Mouse (Mus musculus) kidney, embryonic 16.5 days (tissue): ENCODE data around the gene Asxl2. TPM values are rescaled to one million over a fixed set of nuclear protein-coding genes. Genes with fewer than 3 reads are reported as not detected.
A peak's percentile ranks its signal among the peaks of the same experiment; 100 is the strongest.

Source experiments
- ATAC-seq: fragments of 200-750 bp; cut with Nextera tagmentation; 2 replicates; pipeline ENCODE4 v1.8.0; 2017; ENCODE audit warnings: moderate TSS enrichment; ENCODE audit not compliant: low FRiP score, low TSS enrichment
- H3K27ac ChIP-seq: fragments of 300-500 bp; sonication (generic); 2 replicates; pipeline ENCODE4 v1.5.1; 2014; ENCODE audit warnings: low read length
- H3K27me3 ChIP-seq: fragments of 300-500 bp; sonication (generic); 2 replicates; pipeline ENCODE4 v1.6.1; 2014; ENCODE audit warnings: low read length, control low read depth, mixed read lengths; ENCODE audit not compliant: insufficient read depth
- H3K36me3 ChIP-seq: fragments of 300-500 bp; sonication (generic); 2 replicates; pipeline ENCODE4 v1.6.1; 2014; ENCODE audit warnings: low read length, control low read depth, mixed read lengths; ENCODE audit not compliant: insufficient read depth
- H3K4me1 ChIP-seq: fragments of 300-500 bp; sonication (generic); 2 replicates; pipeline ENCODE4 v1.6.1; 2014; ENCODE audit warnings: low read length, control low read depth, mixed read lengths; ENCODE audit not compliant: insufficient read depth
- H3K4me2 ChIP-seq: fragments of 300-500 bp; sonication (generic); replicated peaks from 2 replicates; pipeline ENCODE4 v1.6.1; 2014; ENCODE audit warnings: low read depth, low read length
- H3K4me3 ChIP-seq: fragments of 300-500 bp; sonication (generic); 2 replicates; pipeline ENCODE4 v1.5.1; 2014; ENCODE audit warnings: mild to moderate bottlenecking, low read length
- H3K9ac ChIP-seq: fragments of 300-500 bp; sonication (generic); replicated peaks from 2 replicates; pipeline ENCODE4 v1.6.1; 2014; ENCODE audit warnings: low read length
- H3K9me3 ChIP-seq: fragments of 300-500 bp; sonication (generic); 2 replicates; pipeline ENCODE4 v1.6.1; 2016; ENCODE audit warnings: low read length, control low read depth
- WGBS: fragments of 180-500 bp; shearing (Covaris S2); extraction: QIAGEN DNeasy Blood & Tissue Kit; methylation state at CpG from one replicate; pipeline ENCODE4 v1.1.7; 2014; 5-methylcytosine and 5-hydroxymethylcytosine counted together
- polyA plus RNA-seq: library from polyadenylated mRNA; unstranded; fragments of >200 nt; fragmentation: Nextera tagmentation; extraction: Ambion mirVana; gene quantifications from 2 replicates; pipeline ENCODE4 v1.2.1, GENCODE M21; 2015

Gene Asxl2
- polyA plus RNA-seq, 1 experiment from 2014 or later = 15.0 TPM

DNA sequence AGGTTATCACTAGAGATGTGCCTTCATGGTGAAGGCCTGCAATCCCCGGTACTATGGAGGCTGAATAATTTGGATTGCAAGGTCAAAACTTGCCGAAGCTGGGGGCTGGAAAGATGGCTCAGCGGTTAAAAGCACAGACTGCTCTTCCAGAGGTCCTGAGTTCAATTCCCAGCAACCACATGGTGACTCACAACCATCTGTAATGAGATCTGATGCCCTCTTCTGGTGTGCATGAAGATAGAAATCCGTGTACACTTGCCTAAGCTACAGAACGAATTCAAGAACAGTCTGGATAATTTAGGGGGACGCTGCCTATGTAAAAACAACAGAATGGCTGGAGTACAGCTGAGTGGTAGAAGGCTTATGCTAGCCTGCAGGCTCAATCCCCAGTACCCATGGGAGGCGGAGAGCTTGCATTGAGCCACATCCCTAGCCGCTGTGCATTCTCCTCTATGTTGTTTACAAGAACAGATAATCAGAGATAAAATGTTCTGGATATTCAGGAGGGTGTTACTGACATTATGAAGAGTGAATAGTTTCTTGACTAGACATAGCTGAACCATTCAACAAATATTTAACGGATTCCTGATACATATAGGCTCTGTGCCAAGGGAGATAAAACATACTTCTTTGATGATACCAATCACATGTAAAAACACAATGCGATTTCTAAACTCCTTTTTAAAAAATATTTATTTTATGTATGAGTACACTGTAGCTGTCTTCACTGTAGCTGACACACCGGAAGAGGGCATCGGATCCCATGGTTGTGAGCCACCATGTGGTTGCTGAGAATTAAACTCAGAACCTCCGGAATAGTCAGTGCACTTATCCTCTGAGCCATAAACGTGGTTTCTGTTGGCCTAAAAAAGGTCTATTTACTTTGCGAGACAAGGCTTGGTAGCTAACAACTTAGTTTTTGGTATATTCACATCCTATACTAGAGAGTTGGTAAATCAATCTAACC is 999 bp upstream of the Asxl2 start:
- H3K9ac ChIP-seq = peak overlapping the region; percentile 65

DNA sequence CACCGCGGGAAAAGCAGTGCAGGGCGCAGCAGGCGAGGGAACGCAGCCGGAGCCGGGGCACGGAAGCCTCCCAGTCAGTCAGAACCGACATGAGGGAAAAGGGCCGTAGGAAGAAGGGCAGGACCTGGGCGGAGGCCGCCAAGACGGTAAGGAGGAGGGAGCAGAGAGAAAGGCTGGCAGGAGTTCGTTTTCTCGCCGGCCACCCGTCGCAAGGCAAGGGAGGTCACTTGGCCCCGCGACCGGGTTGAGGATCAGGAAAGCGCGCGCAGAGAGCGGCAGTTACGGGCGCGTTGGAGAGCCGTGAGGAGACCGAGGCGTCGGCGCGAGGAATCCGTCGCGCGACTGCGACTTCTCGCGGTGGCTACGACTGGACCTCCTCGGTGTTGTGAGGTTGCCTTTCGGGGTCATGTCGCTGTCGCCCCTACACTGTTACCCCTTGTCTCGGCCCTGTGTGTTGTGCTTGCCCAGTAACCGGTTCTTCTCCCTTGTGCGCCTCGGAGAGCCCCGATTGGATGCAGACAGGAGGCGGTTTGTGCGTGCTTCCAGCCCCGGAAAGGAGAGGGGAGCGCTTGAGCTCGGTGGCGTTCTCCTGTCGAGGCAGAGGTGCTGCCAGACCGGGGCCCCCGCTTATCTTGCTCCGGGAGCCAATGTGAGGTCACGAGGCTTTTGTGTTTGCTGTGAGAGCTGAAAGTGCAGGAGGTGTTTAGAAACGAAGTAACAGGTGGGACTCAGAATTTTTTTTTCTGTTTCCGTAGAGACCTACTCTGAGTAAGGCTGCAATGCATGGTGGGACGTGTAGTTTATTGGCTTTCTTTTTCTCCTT is 621 bp downstream of the Asxl2 start:
- H3K27ac ChIP-seq = peak overlapping the region; percentile 98
- peak; percentile 70 for ATAC-seq
- peak overlapping the region; percentile 89 for H3K9ac ChIP-seq
- no peaks in the 10 kb centered on the region for H3K27me3 ChIP-seq
- WGBS = under 1% methylated on average over 65 of the region's 65 CpGs
- H3K36me3 ChIP-seq = peaks cover 3% of the 10 kb centered on the region; the same call in 1 of the 2 replicates
- H3K9me3 ChIP-seq = no peaks in the 10 kb centered on the region
- peak overlapping the region; percentile 65 for H3K4me2 ChIP-seq
- H3K4me3 ChIP-seq = peak overlapping the region; percentile 96
- 0 out of 2 replicates have a peak, but pooled peaks cover 8% of the 10 kb centered on the region for H3K4me1 ChIP-seq

More for the DNA sequence above, 999 bp upstream of the Asxl2 start:
- 44% methylated on average over 15 of the region's 15 CpGs for WGBS
- Histone ChIP-seq H3K27ac (peak overlapping the region; percentile 98), H3K36me3 (peaks cover 3% of the 10 kb centered on the region; the same call in 1 of the 2 replicates), H3K4me1 (0 out of 2 replicates have a peak, but pooled peaks cover 8% of the 10 kb centered on the region), H3K4me3 (peak overlapping the region; percentile 96), H3K4me2 (peak overlapping the region; percentile 65), H3K9me3 (no peaks in the 10 kb centered on the region), H3K27me3 (no peaks in the 10 kb centered on the region)
- ATAC-seq = peak; percentile 44; the same call in 1 of the 2 replicates

DNA sequence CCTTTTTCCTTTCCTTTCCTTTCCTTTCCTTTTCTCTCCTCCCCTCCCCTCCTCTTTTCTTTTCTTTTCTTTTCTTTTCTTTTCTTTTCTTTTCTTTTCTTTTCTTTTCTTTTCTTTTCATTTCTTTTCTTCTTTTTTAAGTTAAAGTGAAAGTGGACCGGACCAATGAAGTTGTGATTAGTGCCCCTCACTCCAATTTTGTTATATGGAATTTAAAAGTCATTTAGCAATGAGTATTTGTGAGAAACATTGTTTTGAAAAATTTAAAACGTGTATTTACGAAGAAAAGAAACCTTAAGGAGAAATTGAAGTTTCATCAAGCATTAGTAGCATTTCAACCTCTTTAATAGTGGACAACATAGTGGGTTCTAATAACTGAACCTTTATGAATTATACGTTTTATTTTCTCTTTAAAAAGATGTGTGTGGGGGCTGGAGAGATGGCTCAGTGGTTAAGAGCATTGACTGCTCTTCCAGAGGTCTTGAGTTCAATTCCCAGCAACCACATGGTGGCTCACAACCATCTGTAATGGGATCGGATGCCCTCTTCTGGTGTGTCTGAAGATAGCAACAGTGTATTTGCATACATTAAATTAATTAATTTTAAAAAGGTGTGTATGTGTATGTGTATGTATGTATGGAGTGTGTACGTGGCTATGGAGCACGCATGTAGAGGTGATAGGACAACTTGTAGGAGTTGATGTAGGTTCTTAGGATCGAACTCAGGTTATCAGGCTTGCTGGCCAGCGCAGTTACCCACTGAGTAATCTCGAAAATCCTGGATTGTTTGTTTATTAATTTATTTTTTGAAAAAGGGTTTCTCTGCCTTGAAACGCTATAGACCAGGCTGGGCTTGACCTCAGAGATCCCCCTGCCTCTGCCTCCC is 1.5 kb downstream of the Asxl2 start:
- H3K4me3 ChIP-seq = peak overlapping the region; percentile 96
- H3K27me3 ChIP-seq = no peaks in the 10 kb centered on the region
- H3K36me3 ChIP-seq = no peaks in the 10 kb centered on the region
- no peak overlapping the region for H3K27ac ChIP-seq
- peak overlapping the region; percentile 65 for H3K4me2 ChIP-seq
- no peak overlapping the region for H3K9ac ChIP-seq
- no peak for ATAC-seq
- H3K4me1 ChIP-seq = 0 out of 2 replicates have a peak, but pooled peaks cover 8% of the 10 kb centered on the region
- H3K9me3 ChIP-seq = no peaks in the 10 kb centered on the region
- WGBS = 67% methylated on average over 11 of the region's 11 CpGs

DNA sequence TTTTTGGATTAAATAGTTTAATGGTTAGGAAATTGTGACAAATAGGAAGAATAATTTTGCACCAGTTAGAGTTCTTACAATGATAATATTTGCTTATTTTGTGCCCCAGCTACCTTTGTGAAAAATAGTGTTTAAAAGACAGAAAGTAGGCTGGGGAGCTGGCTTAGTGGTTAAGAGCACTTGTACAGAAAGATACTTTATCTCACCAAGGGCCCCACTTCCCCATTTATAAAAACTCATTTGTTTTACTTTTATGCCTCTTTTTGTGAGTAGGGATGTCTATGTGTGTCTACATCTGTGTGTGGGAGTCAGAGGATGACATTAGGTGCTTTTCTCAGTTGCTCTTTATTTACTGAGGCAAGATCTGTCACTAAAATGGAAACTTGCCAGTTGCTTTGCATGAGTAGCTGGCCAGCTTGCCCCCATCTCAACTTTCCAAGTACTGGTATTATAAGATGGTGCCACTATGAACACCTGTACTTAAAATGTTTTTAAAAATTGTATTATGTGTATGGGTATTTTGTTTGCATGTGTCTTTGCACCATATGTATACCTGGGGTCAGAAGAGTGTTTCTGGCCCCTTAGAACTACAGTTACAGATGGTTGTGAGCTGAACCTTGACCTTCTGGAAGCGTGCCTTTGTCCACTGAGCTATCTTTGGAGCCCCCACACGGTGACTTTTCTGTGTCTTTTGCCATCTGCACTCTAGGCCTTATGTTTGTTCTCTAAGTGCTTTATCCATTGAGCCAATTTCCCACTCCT is 3.2 kb downstream of the Asxl2 start:
- ATAC-seq = no peak
- WGBS = 69% methylated on average over 2 of the region's 2 CpGs

DNA sequence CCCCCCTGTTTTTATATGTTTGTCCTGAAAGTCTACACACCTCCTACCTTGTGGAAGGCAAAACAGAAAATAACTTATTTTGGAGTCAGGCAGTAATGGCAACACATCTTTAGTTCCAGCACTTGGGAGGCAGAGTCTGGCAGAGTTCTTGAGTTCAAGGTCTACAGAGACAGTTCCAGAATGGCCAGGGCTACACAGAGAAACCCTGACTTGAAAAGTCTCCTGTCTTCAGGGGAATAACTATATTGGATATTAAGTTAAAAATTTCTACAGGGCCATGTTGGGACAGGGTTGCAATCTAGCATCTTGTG is 3.7 kb downstream of the Asxl2 start:
- Histone ChIP-seq H3K4me1 (0 out of 2 replicates have a peak, but pooled peaks cover 3% of the 10 kb centered on the region), H3K27me3 (no peaks in the 10 kb centered on the region), H3K27ac (no peak overlapping the region), H3K9me3 (no peaks in the 10 kb centered on the region), H3K4me3 (no peak overlapping the region), H3K36me3 (no peaks in the 10 kb centered on the region), H3K9ac (no peak overlapping the region), H3K4me2 (no peak overlapping the region)
- ATAC-seq = no peak

More for the DNA sequence above, 3.2 kb downstream of the Asxl2 start:
- H3K4me3 ChIP-seq = no peak overlapping the region
- no peak overlapping the region for H3K9ac ChIP-seq
- no peaks in the 10 kb centered on the region for H3K36me3 ChIP-seq
- H3K9me3 ChIP-seq = no peaks in the 10 kb centered on the region
- H3K27ac ChIP-seq = no peak overlapping the region
- no peaks in the 10 kb centered on the region for H3K27me3 ChIP-seq
- H3K4me2 ChIP-seq = no peak overlapping the region
- 0 out of 2 replicates have a peak, but pooled peaks cover 8% of the 10 kb centered on the region for H3K4me1 ChIP-seq

DNA sequence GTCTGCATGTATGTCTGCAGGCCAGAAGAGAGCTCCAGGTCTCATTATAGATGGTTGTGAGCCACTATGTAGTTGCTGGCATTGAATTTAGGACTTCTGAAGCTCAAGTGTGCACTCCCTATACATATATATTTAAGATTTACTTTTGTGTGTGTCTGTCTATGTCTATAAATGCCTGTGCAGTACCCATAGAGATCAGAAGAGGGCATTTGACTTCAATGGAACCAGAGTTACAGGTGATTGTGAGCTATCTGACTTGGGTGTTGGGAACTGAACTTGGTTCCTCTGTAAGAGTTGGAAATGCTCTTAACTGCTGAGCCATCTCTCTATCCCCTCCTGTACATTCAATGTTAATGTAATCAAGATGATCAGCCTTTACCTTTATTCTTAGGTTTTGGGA is 4.3 kb downstream of the Asxl2 start:
- Histone ChIP-seq H3K4me3 (no peak overlapping the region), H3K27me3 (no peaks in the 10 kb centered on the region), H3K9ac (no peak overlapping the region), H3K27ac (no peak overlapping the region), H3K4me1 (no peaks in the 10 kb centered on the region), H3K4me2 (no peak overlapping the region), H3K9me3 (no peaks in the 10 kb centered on the region), H3K36me3 (no peaks in the 10 kb centered on the region)
- no peak for ATAC-seq

DNA sequence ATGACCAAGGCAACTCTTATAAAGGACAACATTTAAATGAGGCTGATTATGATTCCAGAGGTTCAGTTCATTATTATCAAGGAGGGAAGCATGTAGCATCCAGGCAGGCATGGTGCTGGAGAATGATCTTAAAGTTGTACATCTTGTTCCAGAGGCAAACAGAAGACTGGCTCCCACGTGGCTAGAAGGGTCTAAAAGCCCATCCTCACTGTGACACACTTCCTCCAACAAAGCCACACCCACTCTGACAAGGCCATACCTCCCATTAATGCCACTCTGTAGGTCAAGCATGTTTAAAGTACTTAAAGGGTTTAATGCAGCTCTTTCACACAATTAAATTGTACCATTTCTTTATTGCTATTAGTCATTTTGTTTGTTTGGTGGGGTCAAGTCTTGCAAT is 7.1 kb downstream of the Asxl2 start:
- Histone ChIP-seq H3K4me3 (no peak overlapping the region), H3K27me3 (no peaks in the 10 kb centered on the region), H3K27ac (no peak overlapping the region), H3K4me2 (no peak overlapping the region), H3K36me3 (no peaks in the 10 kb centered on the region), H3K9me3 (no peaks in the 10 kb centered on the region), H3K4me1 (no peaks in the 10 kb centered on the region), H3K9ac (no peak overlapping the region)
- WGBS = 73% methylated on average over 1 of the region's 1 CpGs
- ATAC-seq = no peak

DNA sequence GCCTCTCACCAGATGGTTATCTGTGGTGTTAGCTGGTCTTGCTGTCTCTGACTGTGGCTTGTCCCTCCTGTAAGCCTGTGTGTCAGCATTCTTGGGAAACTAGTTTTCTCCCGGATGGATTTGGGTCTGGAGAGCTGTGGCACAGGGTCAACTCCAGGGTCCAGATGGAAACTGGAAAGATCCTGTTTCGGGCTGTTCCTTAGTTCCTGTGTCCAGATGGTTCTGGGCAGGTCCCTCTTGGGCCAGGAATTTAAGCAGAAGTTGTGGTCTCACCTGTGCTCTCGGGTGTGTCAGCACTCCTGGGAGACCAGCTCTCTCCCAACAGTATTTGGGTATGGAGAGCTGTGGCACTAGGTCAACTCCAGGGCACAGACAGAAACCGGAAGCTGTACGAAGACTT is 9.8 kb downstream of the Asxl2 start:
- no peaks in the 10 kb centered on the region for H3K9me3 ChIP-seq
- no peaks in the 10 kb centered on the region for H3K27me3 ChIP-seq
- no peak overlapping the region for H3K4me3 ChIP-seq
- no peaks in the 10 kb centered on the region for H3K36me3 ChIP-seq
- ATAC-seq = no peak; the same call in 1 of the 2 replicates
- 92% methylated on average over 5 of the region's 5 CpGs for WGBS
- no peak overlapping the region for H3K4me2 ChIP-seq
- no peaks in the 10 kb centered on the region for H3K4me1 ChIP-seq
- no peak overlapping the region for H3K9ac ChIP-seq
- no peak overlapping the region for H3K27ac ChIP-seq

DNA sequence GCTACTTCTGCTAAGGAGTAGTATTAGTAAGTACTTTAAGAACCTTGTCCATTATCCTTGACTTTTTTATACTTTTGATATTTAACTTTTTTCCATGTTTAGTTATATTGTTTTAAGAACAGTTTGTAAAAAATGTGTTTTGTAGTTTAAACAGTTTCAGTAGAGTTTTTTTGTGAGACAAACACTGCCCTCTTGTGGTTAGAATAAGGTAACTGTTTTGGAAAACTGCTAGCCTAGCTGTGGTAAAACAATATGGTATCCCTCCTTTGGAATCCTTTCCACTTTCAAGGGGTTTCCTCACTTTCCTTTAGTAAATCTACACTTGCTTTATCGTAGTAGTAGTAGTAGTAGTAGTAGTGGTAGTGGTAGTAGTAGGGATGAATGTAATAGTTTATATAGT is 11.2 kb downstream of the Asxl2 start:
- WGBS = 100% methylated on average over 1 of the region's 1 CpGs
- no peak overlapping the region for H3K4me3 ChIP-seq
- no peak for ATAC-seq
- H3K36me3 ChIP-seq = 0 out of 2 replicates have a peak, but pooled peaks cover under 1% of the 10 kb centered on the region
- no peaks in the 10 kb centered on the region for H3K4me1 ChIP-seq
- H3K9me3 ChIP-seq = no peaks in the 10 kb centered on the region
- H3K27me3 ChIP-seq = no peaks in the 10 kb centered on the region
- H3K27ac ChIP-seq = no peak overlapping the region
- no peak overlapping the region for H3K4me2 ChIP-seq
- no peak overlapping the region for H3K9ac ChIP-seq
